Mouse (Mus musculus): ENCODE measurements at regions not wholly inside any gene's neighbourhood (a gene's known extent, or its start where the extent isn't known, plus 50 kb on each side); places are given as distances from the start of the nearest gene placed in this dataset.

DNA sequence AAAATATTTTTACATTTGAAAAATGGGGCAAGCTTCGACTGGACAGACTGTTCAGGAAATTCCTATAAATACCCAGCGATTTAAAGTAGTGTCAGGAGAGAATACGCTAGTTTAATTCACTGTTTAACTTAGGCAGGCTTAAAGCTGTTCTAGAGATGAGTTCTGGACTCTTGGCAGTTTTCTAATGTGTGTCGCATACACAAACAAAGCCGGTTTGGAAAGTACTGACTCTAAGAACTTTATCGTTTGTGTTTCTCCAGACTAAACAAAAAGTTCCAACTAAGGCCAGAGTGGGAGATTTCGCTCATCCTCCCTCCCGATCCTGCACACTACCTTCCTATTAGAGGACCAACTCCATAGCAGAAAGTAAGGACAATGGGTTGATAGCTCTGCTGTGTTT lies 201.7 kb upstream of the Map3k1 start:
- TF ChIP-seq CTCF (IDR thresholded peaks at IDR 0.05; ENCODE audit: insufficient read depth, low read depth, low read length) (no peak), POLR2A (IDR thresholded peaks at IDR 0.05; ENCODE audit: insufficient read depth, low read depth, low read length) (no peak)

All from olfactory bulb, adult 2 months (tissue).